Mouse (Mus musculus): ENCODE results near the gene Arhgef3. TPM values are rescaled to one million over a fixed set of nuclear protein-coding genes. Genes with fewer than 3 reads are reported as not detected.
A peak's percentile ranks its signal among the peaks of the same experiment; 100 is the strongest.

Arhgef3 gene
- polyA plus RNA-seq, 1 experiment = 17.0 TPM

DNA sequence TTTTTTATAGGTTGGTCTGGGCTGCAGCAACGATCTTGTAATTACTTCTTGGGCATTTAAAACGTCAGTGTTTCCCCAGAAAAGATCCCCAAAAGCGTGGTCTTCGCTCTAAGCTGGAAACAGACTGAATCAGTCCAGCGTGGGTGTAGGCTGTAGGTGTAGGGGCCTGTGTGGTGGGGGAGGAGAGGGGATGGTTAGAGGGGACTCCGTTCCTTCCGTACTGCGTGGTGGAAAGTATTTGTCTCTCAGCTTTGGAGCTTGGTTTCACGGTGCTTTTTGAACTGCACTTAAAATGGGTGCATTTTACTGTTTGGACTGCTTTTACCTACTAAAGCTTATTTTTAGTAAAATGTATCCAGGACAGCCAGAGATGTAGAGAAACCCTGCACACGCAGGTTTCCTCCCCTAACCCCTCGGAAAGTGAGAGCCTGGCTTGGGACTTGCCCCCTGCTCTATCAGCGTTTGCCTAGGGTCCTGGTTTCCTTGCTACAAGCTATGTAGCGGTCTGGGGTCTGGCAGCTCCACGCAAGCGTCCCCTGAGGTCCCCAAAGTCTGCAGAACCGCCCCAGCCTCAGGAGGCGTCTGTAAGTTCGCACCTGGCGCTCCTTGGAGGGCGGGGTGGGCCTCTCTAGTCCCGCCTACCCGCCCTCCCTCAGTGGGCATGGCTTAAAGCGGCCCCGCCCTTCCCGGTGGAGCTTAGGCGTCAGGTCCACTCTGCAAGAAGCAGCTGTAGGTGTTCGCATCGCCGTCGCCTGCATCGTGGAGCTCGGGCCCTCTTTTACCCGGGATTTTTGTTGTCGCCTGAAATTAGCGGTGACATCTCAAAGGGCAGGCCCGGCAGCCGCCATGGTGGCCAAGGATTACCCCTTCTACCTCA is 220.9 kb downstream of the Arhgef3 start:
- H3K4me1 ChIP-seq (replicated peaks; ENCODE audit: control insufficient read depth, insufficient read depth, low read length) = peaks cover 22% of the 10 kb centered on the region
- no peaks in the 10 kb centered on the region for H3K27me3 ChIP-seq (ENCODE audit: control insufficient read depth, insufficient read depth, low read length)
- peak overlapping the region; percentile 54; the same call in 1 of the 2 replicates for H3K27ac ChIP-seq (ENCODE audit: control insufficient read depth, insufficient read depth, low read length)
- H3K36me3 ChIP-seq (ENCODE audit: control insufficient read depth, insufficient read depth, low read length) = no peaks in the 10 kb centered on the region
- TF ChIP-seq CTCF (IDR thresholded peaks at IDR 0.05; ENCODE audit: borderline replicate concordance, control insufficient read depth, extremely low read depth, insufficient read depth, low read length, poor library complexity) = peak; percentile 62; the same call in 1 of the 2 replicates
- TF ChIP-seq POLR2A (IDR thresholded peaks at IDR 0.05; ENCODE audit: control insufficient read depth, extremely low read depth, insufficient read depth, low read length, poor library complexity) = peak; percentile 49; the same call in 1 of the 2 replicates
- WGBS = 9% methylated on average over 37 of the region's 37 CpGs
- peak; percentile 95 for DNase-seq
- peak overlapping the region; percentile 57 for H3K4me3 ChIP-seq (ENCODE audit: control insufficient read depth, insufficient read depth, low read length)

DNA sequence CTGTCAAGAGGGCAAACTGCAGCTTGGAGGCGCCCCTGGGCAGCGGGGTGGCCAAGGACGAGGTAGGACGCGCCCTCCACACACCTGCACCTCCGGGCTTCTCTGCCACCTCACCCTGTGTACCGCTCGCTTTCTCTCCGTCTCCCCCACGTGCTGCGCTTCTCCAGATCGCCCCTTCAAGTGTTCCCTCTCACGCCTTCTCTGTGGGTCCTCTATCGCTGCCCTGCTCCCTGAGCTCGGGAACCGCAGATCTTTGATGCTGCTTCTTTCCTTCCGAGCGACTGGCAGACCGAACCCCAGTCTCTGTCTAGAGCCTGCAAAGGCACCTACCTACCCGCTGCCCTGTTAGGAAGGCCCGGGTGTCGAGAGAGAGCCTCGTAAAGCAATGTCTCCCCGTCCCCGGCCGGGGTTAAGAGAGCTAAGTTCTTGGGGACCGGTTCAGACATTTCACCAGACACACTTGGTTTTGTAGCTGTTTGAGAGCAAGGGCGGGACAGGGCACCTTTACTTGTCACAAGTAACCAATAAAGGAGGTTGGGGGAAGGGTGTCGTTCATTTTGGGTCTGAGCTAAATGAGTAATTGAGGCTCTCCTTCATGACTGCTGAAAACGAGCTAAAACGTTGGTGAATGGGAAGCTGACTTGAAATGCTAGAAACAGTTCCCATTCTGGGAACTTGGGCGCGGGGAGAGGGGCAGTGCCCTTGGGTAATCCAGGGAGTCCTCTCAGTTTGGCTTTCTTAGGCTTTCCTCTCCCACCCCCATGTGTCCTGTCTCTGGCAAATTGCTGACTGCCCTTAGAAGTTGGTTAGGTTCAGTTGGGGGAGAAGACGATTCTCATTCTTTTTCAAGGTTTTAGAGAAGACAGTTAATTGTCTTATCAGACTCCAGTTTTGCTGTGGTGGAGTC is 221.8 kb downstream of the Arhgef3 start:
- H3K4me3 ChIP-seq (ENCODE audit: control insufficient read depth, insufficient read depth, low read length) = peak overlapping the region; percentile 57
- H3K4me1 ChIP-seq (replicated peaks; ENCODE audit: control insufficient read depth, insufficient read depth, low read length) = peaks cover 26% of the 10 kb centered on the region
- H3K27ac ChIP-seq (ENCODE audit: control insufficient read depth, insufficient read depth, low read length) = peak overlapping the region; percentile 2; the same call in 1 of the 2 replicates
- no peaks in the 10 kb centered on the region for H3K36me3 ChIP-seq (ENCODE audit: control insufficient read depth, insufficient read depth, low read length)
- DNase-seq = peak; percentile 55
- WGBS = 2% methylated on average over 34 of the region's 34 CpGs
- TF ChIP-seq POLR2A (IDR thresholded peaks at IDR 0.05; ENCODE audit: control insufficient read depth, extremely low read depth, insufficient read depth, low read length, poor library complexity) = no peak
- no peak for TF ChIP-seq CTCF (IDR thresholded peaks at IDR 0.05; ENCODE audit: borderline replicate concordance, control insufficient read depth, extremely low read depth, insufficient read depth, low read length, poor library complexity)
- no peaks in the 10 kb centered on the region for H3K27me3 ChIP-seq (ENCODE audit: control insufficient read depth, insufficient read depth, low read length)

DNA sequence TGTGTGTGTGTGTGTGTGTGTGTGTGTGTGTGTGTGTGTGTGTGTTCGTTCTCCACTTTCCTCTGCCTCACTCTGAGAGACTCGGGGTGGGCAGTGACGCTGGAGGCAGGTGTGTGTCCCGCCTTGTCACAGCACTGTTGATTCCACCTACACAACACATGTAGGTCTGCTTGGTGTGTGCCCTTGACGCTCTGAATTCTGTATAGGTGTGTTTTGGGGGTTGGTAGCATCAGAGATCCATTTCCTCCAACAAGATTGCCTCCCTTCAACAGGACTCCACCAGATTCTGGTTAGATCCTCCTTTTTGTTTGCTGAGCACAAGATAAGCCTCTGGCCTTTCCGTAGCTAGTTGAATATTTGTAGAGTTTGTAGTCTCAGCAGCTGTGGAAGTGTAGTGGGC is 222.5 kb downstream of the Arhgef3 start:
- peak overlapping the region; percentile 57 for H3K4me3 ChIP-seq (ENCODE audit: control insufficient read depth, insufficient read depth, low read length)
- no peak overlapping the region for H3K27ac ChIP-seq (ENCODE audit: control insufficient read depth, insufficient read depth, low read length)
- WGBS = 23% methylated on average over 6 of the region's 6 CpGs
- H3K27me3 ChIP-seq (ENCODE audit: control insufficient read depth, insufficient read depth, low read length) = no peaks in the 10 kb centered on the region
- peaks cover 28% of the 10 kb centered on the region for H3K4me1 ChIP-seq (replicated peaks; ENCODE audit: control insufficient read depth, insufficient read depth, low read length)
- TF ChIP-seq POLR2A (IDR thresholded peaks at IDR 0.05; ENCODE audit: control insufficient read depth, extremely low read depth, insufficient read depth, low read length, poor library complexity) (no peak), CTCF (IDR thresholded peaks at IDR 0.05; ENCODE audit: borderline replicate concordance, control insufficient read depth, extremely low read depth, insufficient read depth, low read length, poor library complexity) (no peak)
- no peaks in the 10 kb centered on the region for H3K36me3 ChIP-seq (ENCODE audit: control insufficient read depth, insufficient read depth, low read length)
- no peak for DNase-seq

DNA sequence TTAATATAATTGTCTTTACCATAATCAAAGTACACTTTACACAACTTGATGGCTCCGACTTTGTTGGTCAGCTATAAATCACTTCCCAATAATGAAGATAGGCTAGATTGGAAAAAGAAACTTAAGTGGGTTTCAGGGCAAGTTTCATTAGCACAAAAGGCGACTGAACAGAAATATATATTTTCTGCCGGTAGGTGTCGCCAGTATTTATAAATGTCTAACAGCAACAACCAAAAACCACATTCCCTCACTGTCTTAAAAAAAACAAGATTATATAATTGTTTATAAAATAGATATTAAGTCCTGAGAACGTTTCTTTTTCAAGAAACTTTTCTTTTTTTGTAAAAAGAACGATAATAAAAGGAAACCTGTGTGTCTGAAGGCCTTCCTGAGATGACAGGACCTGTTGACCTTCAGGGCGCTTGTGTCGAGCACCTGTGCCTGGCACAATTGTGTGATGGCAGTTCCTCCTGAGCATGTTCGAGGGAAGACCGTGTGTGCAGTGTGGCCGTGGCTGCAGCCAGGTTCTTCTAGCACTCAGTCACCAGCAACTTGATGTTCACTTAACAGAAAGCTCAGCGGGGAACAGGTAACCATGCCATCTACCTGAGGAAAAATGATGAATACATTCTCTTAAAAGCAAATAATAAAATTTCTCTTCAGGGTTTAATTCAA is 223.5 kb downstream of the Arhgef3 start:
- Histone ChIP-seq H3K4me3 (ENCODE audit: control insufficient read depth, insufficient read depth, low read length) (no peak overlapping the region), H3K27ac (ENCODE audit: control insufficient read depth, insufficient read depth, low read length) (no peak overlapping the region), H3K27me3 (ENCODE audit: control insufficient read depth, insufficient read depth, low read length) (no peaks in the 10 kb centered on the region), H3K4me1 (replicated peaks; ENCODE audit: control insufficient read depth, insufficient read depth, low read length) (peaks cover 28% of the 10 kb centered on the region), H3K36me3 (ENCODE audit: control insufficient read depth, insufficient read depth, low read length) (no peaks in the 10 kb centered on the region)
- no peak for TF ChIP-seq CTCF (IDR thresholded peaks at IDR 0.05; ENCODE audit: borderline replicate concordance, control insufficient read depth, extremely low read depth, insufficient read depth, low read length, poor library complexity)
- no peak for TF ChIP-seq POLR2A (IDR thresholded peaks at IDR 0.05; ENCODE audit: control insufficient read depth, extremely low read depth, insufficient read depth, low read length, poor library complexity)
- WGBS = 22% methylated on average over 12 of the region's 12 CpGs
- peak; percentile 52 for DNase-seq

DNA sequence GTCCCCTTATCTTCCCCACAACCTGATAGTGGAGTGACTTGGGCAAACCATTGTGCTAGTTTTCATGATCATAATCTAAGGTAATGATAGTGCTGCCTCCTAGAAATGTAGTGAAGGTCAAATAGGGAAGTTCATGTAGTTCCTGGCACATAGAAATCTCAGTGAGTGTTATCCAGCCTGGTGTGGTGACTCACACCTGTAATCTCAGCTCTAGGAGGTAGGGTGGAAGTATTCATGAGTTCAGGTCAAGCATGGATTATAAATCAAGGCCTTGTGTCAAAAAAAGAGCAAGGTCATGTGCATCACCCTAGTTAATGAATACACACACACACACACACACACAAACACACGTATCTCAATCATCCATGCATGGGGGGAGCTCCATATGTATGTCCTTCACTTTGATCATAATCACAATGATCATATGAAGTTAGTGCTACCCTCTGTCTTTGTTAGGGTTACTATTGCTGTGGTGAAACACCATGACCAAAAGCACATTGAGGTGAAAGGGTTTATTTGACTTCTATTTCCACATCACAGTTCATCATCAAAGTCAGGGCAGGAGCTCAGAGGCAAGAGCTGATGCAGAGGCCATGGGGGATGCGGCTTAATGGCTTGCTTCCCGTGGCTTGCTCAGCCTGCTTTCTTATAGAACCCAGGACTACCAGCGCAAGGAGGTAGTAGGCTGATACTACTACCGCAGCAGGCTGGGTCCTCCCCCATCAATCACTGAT is 226.2 kb downstream of the Arhgef3 start:
- no peaks in the 10 kb centered on the region for H3K36me3 ChIP-seq (ENCODE audit: control insufficient read depth, insufficient read depth, low read length)
- peaks cover 31% of the 10 kb centered on the region for H3K4me1 ChIP-seq (replicated peaks; ENCODE audit: control insufficient read depth, insufficient read depth, low read length)
- no peaks in the 10 kb centered on the region for H3K27me3 ChIP-seq (ENCODE audit: control insufficient read depth, insufficient read depth, low read length)
- H3K4me3 ChIP-seq (ENCODE audit: control insufficient read depth, insufficient read depth, low read length) = no peak overlapping the region
- DNase-seq = no peak
- TF ChIP-seq CTCF (IDR thresholded peaks at IDR 0.05; ENCODE audit: borderline replicate concordance, control insufficient read depth, extremely low read depth, insufficient read depth, low read length, poor library complexity) (no peak), POLR2A (IDR thresholded peaks at IDR 0.05; ENCODE audit: control insufficient read depth, extremely low read depth, insufficient read depth, low read length, poor library complexity) (no peak)
- H3K27ac ChIP-seq (ENCODE audit: control insufficient read depth, insufficient read depth, low read length) = peak overlapping the region; percentile 22
- 48% methylated on average over 5 of the region's 5 CpGs for WGBS

Measured in thymus, adult 2 months (tissue).